Mouse (Mus musculus) myocyte (in vitro differentiated cells): ENCODE measurements around the gene Larp6. TPM values are rescaled to one million over a fixed set of nuclear protein-coding genes. Genes with fewer than 3 reads are reported as not detected.

Experiments used
- H3K27me3 ChIP-seq: one replicate; pipeline ENCODE4 v1.6.1; 2011; ENCODE audit not compliant: control insufficient read depth, insufficient read depth, insufficient read length
- H3K36me3 ChIP-seq: one replicate; pipeline ENCODE4 v1.6.1; 2011; ENCODE audit not compliant: control insufficient read depth, insufficient read depth
- H3K4me2 ChIP-seq: one replicate; pipeline ENCODE4 v1.6.1; 2011; ENCODE audit warnings: low read depth, control low read depth
- H3K4me3 ChIP-seq: one replicate; pipeline ENCODE4 v1.5.1; 2011; ENCODE audit warnings: mild to moderate bottlenecking, control low read depth, moderate library complexity
- H3K79me2 ChIP-seq: one replicate; pipeline ENCODE4 v1.6.1; 2011; ENCODE audit not compliant: control insufficient read depth, insufficient read depth
- H3ac ChIP-seq: one replicate; pipeline ENCODE4 v1.6.1; 2011; ENCODE audit not compliant: control insufficient read depth, insufficient read length
- CEBPB ChIP-seq: IDR thresholded peaks from 2 replicates; pipeline ENCODE4 v1.6.1; 2011; ENCODE audit warnings: mild to moderate bottlenecking, moderate library complexity; ENCODE audit not compliant: poor library complexity, insufficient read depth, severe bottlenecking
- E2F4 ChIP-seq: IDR thresholded peaks from one replicate; pipeline ENCODE4 v1.6.1; 2011; ENCODE audit warnings: mild to moderate bottlenecking, control low read depth, moderate library complexity; ENCODE audit not compliant: insufficient read depth
- MAX ChIP-seq: IDR thresholded peaks from one replicate; pipeline ENCODE4 v1.6.1; 2011; ENCODE audit warnings: low read depth, mild to moderate bottlenecking, control low read depth
- MYOD1 ChIP-seq, 3 experiments: IDR thresholded peaks; one replicate each; pipeline ENCODE4 v1.6.1; 2011; ENCODE audit warnings: control low read depth in 2 of 3, low read depth in 2 of 3, mild to moderate bottlenecking in 2 of 3, moderate library complexity in 1 of 3; ENCODE audit not compliant: insufficient read length in 2 of 3, control insufficient read depth in 1 of 3
- MYOG ChIP-seq, 3 experiments: IDR thresholded peaks; one replicate each; pipeline ENCODE4 v1.6.1; 2011; ENCODE audit warnings: control low read depth in 2 of 3, low read depth in 2 of 3, mild to moderate bottlenecking in 2 of 3; ENCODE audit not compliant: insufficient read length in 2 of 3, control insufficient read depth in 1 of 3, insufficient read depth in 1 of 3
- POLR2A ChIP-seq: IDR thresholded peaks from one replicate; pipeline ENCODE4 v1.6.1; 2011; ENCODE audit warnings: low read depth, mild to moderate bottlenecking, control low read depth, moderate library complexity; ENCODE audit not compliant: insufficient read length
- POLR2AphosphoS2 ChIP-seq: IDR thresholded peaks from one replicate; pipeline ENCODE4 v1.6.1; 2011; ENCODE audit warnings: low read depth, control low read depth; ENCODE audit not compliant: insufficient read length
- REST ChIP-seq: IDR thresholded peaks from one replicate; pipeline ENCODE4 v1.6.1; 2011; ENCODE audit warnings: mild to moderate bottlenecking, control low read depth, moderate library complexity; ENCODE audit not compliant: insufficient read depth, insufficient read length
- SRF ChIP-seq: IDR thresholded peaks from one replicate; pipeline ENCODE4 v1.6.1; 2011; ENCODE audit warnings: low read depth; ENCODE audit not compliant: control insufficient read depth, insufficient read length
- TCF12 ChIP-seq: IDR thresholded peaks from one replicate; pipeline ENCODE4 v1.6.1; 2011; ENCODE audit warnings: mild to moderate bottlenecking, control low read depth; ENCODE audit not compliant: poor library complexity, insufficient read depth, severe bottlenecking
- TCF3 ChIP-seq: IDR thresholded peaks from one replicate; pipeline ENCODE4 v1.6.1; 2011; ENCODE audit warnings: low read depth, control low read depth; ENCODE audit not compliant: insufficient read length
- USF1 ChIP-seq: IDR thresholded peaks from one replicate; pipeline ENCODE4 v1.6.1; 2011; ENCODE audit warnings: low read depth, mild to moderate bottlenecking, control low read depth, moderate library complexity
- polyA plus RNA-seq: library from polyadenylated mRNA; unstranded; fragments of >200 nt; fragmentation: generic; extraction: Trizol; gene quantifications from one replicate; pipeline ENCODE4 v1.2.1, GENCODE M21; 2012; ENCODE audit warnings: missing spikeins

The Larp6 gene
- polyA plus RNA-seq, 1 experiment: 0.83 TPM

DNA sequence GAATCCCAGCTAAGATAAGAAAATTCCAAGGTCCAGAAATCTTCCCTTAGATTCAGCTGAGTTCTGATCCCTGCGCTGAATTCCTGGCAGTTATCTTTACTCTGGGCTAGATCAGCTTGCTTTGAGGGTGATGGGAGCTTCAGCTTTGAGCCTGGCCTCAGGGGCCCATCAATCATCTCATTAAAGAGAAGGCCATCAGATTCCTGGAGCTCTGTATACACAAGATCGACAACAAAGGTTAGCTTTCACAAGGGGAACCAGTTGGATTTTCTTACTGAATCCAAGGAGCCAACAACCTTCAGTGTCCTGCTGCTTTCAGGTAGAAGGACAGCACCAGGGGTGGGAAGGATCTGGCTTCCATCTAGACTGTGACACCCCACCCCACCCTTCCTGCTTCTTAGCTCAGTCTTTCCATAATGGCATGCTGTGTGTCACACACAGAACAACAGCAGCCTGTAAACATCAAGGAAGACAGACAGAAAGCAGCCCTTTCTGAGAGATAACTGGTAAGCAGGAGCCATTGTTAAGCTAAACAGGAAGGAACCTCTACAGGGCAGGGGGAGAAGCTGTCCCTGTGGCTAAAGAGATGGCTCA lies 74.8 kb downstream of the Larp6 start:
- no peak overlapping the region for H3K4me3 ChIP-seq
- H3K4me2 ChIP-seq: no peak overlapping the region

More for the DNA sequence above, 74.8 kb downstream of the Larp6 start:
- no peak overlapping the region for H3ac ChIP-seq
- no peak for TF ChIP-seq TCF12
- no peak for TF ChIP-seq MYOD1 (IDR thresholded peaks at IDR 0.05; ENCODE audit: control insufficient read depth in 1 of 3, insufficient read length in 2 of 3, low read depth in 2 of 3)
- TF ChIP-seq POLR2A: no peak
- TF ChIP-seq CEBPB: no peak
- TF ChIP-seq E2F4: no peak
- TF ChIP-seq USF1: no peak
- no peak for TF ChIP-seq REST
- TF ChIP-seq TCF3: no peak
- no peak for TF ChIP-seq MYOG (IDR thresholded peaks at IDR 0.05; ENCODE audit: control insufficient read depth in 1 of 3, insufficient read depth in 1 of 3, insufficient read length in 2 of 3, low read depth in 2 of 3)
- TF ChIP-seq POLR2AphosphoS2: no peak
- no peak for TF ChIP-seq SRF
- no peak for TF ChIP-seq MAX
- H3K27me3 ChIP-seq: no peaks in the 10 kb centered on the region
- no peaks in the 10 kb centered on the region for H3K36me3 ChIP-seq
- H3K79me2 ChIP-seq: no peaks in the 10 kb centered on the region

Other genes with a start within 250 kb of the Larp6 start
- gene Thsd4, start 190.9 kb upstream of the Larp6 start, polyA plus RNA-seq: 1.7 TPM
- gene Lrrc49, start 24.8 kb upstream of the Larp6 start, polyA plus RNA-seq: 5.8 TPM
- gene Uaca, start 81.6 kb downstream of the Larp6 start, polyA plus RNA-seq: 7.4 TPM